Mouse (Mus musculus): ENCODE results near the gene Nkx1-2. TPM values are rescaled to one million over a fixed set of nuclear protein-coding genes. Genes with fewer than 3 reads are reported as not detected.

The Nkx1-2 gene
- polyA plus RNA-seq, 1 experiment, result not detected

DNA sequence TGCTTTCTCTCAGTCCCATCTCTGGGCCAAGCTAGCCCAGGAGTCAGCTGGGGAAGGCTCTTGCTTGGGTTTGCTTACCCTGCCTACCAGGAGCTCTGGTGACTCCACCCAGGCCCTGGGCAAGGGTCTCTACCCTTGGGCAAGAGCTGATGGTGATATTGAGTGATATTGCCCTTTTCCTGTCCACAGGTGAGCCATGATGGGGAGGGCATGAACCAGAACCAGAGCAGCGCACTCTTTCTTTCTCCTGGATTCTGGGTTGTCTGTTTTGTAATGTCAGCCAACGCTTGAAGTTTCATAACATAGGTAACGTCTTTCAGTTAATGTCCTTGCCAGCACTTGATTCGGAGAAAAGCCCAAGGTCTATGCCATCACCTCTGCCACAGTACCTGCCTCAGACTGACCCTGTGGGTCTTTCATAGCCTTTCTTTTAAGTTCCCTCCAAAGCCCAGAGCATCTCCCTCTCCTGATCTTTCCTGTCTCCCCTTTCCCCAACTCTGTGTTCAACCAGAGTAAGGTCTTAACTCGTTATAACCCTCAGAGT, 17.7 kb upstream of the Nkx1-2 start:
- no peaks in the 10 kb centered on the region for H3K36me3 ChIP-seq (ENCODE audit: control insufficient read depth, insufficient read depth, low read length)
- H3K27me3 ChIP-seq (replicated peaks; ENCODE audit: control insufficient read depth, insufficient read depth, low read length), result no peaks in the 10 kb centered on the region
- no peak for TF ChIP-seq POLR2A (IDR thresholded peaks at IDR 0.05; ENCODE audit: low read depth, low read length)
- no peak overlapping the region for H3K4me3 ChIP-seq (ENCODE audit: insufficient read depth, low read depth, low read length)
- no peak for DNase-seq
- no peak overlapping the region for H3K27ac ChIP-seq (ENCODE audit: insufficient read depth, low read depth, low read length)
- 91% methylated on average over 5 of the region's 5 CpGs for WGBS
- no peaks in the 10 kb centered on the region for H3K4me1 ChIP-seq (ENCODE audit: control insufficient read depth, insufficient read depth, low read length)

DNA sequence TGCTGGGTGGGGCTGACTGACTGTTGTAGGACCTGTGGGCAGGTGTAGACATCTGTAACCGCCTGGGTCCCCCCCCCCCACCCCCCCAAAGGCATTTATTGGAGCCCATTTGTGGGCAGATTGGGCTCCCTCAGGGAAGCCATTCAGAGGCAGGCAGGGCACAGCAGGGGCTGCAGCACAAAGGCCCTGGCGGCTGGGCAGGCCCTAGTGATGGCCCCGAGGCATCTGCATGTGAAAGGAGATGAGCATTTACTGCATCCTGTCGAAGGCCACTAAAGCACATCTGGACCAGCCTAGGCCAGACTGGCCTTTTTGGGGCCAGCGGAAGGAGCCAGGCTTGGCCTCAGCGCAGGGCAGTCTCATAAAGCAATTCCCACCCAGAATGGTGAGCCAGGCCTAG, 17.0 kb upstream of the Nkx1-2 start:
- TF ChIP-seq CTCF (conservative IDR thresholded peaks at IDR 0.05; ENCODE audit: insufficient read depth, insufficient read length, low read depth, low read length) (no peak), POLR2A (IDR thresholded peaks at IDR 0.05; ENCODE audit: low read depth, low read length) (no peak)
- no peaks in the 10 kb centered on the region for H3K36me3 ChIP-seq (ENCODE audit: control insufficient read depth, insufficient read depth, low read length)
- no peak overlapping the region for H3K4me3 ChIP-seq (ENCODE audit: insufficient read depth, low read depth, low read length)
- no peaks in the 10 kb centered on the region for H3K4me1 ChIP-seq (ENCODE audit: control insufficient read depth, insufficient read depth, low read length)
- 86% methylated on average over 6 of the region's 6 CpGs for WGBS
- H3K27ac ChIP-seq (ENCODE audit: insufficient read depth, low read depth, low read length), result no peak overlapping the region
- H3K27me3 ChIP-seq (replicated peaks; ENCODE audit: control insufficient read depth, insufficient read depth, low read length), result no peaks in the 10 kb centered on the region
- no peak for DNase-seq

DNA sequence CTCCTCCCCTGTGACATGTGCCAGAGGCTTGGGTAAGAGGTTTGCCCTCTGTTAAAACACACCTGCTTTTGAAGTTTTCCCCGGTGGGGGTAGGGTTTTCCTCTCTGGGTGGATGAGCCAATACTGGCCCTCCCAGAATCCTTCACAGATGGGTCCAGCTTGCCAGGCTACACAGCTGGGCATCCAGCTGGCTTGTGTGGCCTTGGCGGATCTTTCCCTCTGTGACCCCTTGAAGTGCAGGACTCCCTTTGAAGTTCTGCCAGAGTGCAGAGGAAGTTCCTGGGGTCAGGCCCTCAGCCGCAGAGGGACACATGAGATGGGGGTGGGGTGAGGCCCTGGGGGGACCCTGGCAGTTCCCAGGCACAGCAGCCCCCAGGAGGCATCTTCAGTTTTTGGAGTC, 15.9 kb upstream of the Nkx1-2 start:
- no peaks in the 10 kb centered on the region for H3K27me3 ChIP-seq (replicated peaks; ENCODE audit: control insufficient read depth, insufficient read depth, low read length)
- no peak overlapping the region for H3K27ac ChIP-seq (ENCODE audit: insufficient read depth, low read depth, low read length)
- DNase-seq, result no peak
- no peaks in the 10 kb centered on the region for H3K36me3 ChIP-seq (ENCODE audit: control insufficient read depth, insufficient read depth, low read length)
- TF ChIP-seq POLR2A (IDR thresholded peaks at IDR 0.05; ENCODE audit: low read depth, low read length) (no peak), CTCF (conservative IDR thresholded peaks at IDR 0.05; ENCODE audit: insufficient read depth, insufficient read length, low read depth, low read length) (no peak)
- H3K4me1 ChIP-seq (ENCODE audit: control insufficient read depth, insufficient read depth, low read length), result no peaks in the 10 kb centered on the region
- WGBS, result 36% methylated on average over 3 of the region's 3 CpGs
- no peak overlapping the region for H3K4me3 ChIP-seq (ENCODE audit: insufficient read depth, low read depth, low read length)

DNA sequence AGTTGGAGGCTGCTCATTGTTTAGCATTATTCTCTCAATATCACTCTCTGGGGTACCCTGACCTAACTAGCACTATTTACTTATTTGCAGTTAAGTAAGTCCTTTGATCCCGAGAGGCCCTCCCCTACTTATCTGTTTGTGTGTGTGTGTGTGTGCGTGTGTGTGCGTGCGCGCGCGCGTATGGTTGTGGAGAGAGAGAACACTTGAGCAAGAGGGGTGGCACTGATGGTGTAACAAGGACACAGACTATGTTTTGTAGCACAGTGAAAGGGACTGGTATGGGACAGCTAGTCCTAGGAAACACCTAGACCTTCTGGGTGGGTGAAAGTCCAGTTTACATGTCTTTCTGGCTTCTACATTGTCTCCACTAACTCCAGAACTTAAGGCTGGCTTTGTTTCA, 12.1 kb upstream of the Nkx1-2 start:
- Histone ChIP-seq H3K27me3 (replicated peaks; ENCODE audit: control insufficient read depth, insufficient read depth, low read length) (no peaks in the 10 kb centered on the region), H3K4me1 (ENCODE audit: control insufficient read depth, insufficient read depth, low read length) (no peaks in the 10 kb centered on the region), H3K36me3 (ENCODE audit: control insufficient read depth, insufficient read depth, low read length) (no peaks in the 10 kb centered on the region), H3K4me3 (ENCODE audit: insufficient read depth, low read depth, low read length) (no peak overlapping the region), H3K27ac (ENCODE audit: insufficient read depth, low read depth, low read length) (no peak overlapping the region)
- DNase-seq, result no peak
- TF ChIP-seq POLR2A (IDR thresholded peaks at IDR 0.05; ENCODE audit: low read depth, low read length) (no peak), CTCF (conservative IDR thresholded peaks at IDR 0.05; ENCODE audit: insufficient read depth, insufficient read length, low read depth, low read length) (no peak)
- WGBS, result 98% methylated on average over 8 of the region's 8 CpGs

DNA sequence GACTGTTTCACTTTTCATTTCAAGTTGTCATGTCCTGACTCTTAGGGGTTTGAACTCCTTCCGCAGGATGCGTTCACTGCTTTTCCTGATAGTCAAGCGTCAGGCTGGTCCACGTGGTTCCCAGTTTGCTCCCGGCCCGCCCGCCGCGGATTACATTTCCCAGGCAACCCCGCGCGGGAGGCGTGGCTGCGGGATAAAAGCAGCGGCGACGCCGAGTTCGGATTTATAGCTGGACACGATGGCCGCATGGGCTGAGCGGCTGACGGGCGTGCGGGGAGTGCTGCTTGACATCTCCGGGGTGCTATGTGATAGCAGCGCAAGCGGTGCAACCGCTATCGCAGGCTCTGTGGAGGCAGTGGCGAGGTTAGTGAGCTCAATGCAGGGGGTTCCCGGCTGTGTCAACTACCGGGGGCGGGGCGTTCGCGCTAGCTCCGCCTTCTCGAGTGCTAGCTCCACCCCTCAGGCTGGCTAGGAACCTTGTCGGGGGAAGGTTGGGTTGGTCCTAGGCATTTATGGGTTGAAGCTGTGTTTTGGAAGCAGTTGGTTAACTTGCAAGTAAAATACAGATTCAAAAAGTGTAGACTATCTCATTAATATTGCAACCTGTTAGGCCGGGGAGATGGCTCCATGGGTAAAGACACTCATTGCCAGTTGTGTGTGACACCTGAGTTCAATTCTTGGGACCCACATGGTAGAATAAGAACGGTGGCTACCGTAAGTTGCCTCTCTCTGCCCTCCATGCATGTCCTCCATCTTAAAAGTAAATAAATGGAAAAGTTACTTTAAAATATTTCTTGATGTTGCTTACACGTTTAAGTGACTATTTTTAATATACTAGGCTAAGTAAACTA, 11.3 kb upstream of the Nkx1-2 start, which contains the start of gene Lhpp:
Lhpp (plus strand) TSS at position 171 of the 851 bp plus-strand sequence.
- WGBS, result 8% methylated on average over 44 of the region's 44 CpGs
- TF ChIP-seq POLR2A (IDR thresholded peaks at IDR 0.05; ENCODE audit: low read depth, low read length), result peak; percentile 24
- TF ChIP-seq CTCF (conservative IDR thresholded peaks at IDR 0.05; ENCODE audit: insufficient read depth, insufficient read length, low read depth, low read length), result no peak
- Histone ChIP-seq H3K4me1 (ENCODE audit: control insufficient read depth, insufficient read depth, low read length) (no peaks in the 10 kb centered on the region), H3K27ac (ENCODE audit: insufficient read depth, low read depth, low read length) (no peak within 1 kb of the TSS), H3K4me3 (ENCODE audit: insufficient read depth, low read depth, low read length) (peak within 1 kb of the TSS; percentile 62), H3K27me3 (replicated peaks; ENCODE audit: control insufficient read depth, insufficient read depth, low read length) (no peaks in the 10 kb centered on the region), H3K36me3 (ENCODE audit: control insufficient read depth, insufficient read depth, low read length) (no peaks in the 10 kb centered on the region)
- DNase-seq, result peak; percentile 80

DNA sequence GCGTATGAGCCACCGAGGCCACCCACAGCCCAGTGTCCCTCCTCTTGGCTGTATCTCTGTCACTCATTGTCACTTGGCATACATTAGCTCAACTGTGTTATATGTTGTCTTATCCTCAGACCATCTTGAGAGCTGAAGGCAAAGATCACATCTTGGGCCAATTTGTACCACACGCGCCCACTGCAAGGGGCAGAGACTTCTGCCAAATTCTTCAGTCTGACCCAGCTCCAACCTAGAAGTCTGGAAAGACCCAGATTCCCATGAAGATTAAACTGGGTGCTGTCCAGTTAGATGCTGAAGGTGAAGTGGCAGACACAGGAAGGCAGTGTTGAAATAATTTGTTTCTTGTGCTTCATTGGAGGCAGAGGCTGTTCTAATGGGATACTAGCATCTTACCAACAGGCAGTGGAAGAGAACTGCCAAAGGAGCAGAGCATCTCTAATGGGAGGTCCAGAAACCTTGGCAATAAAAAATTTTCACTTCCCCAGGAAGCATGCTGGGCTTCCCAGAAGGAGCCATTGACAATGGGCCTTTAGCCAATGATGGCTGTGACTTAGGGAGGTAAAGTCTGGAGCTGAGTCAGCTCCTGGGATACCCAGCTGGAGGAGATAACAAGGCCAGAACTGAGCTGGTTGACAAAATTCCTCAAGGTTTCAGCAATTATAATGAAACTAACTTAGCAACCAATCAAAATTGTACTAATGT, 9.0 kb upstream of the Nkx1-2 start:
- no peaks in the 10 kb centered on the region for H3K27me3 ChIP-seq (replicated peaks; ENCODE audit: control insufficient read depth, insufficient read depth, low read length)
- TF ChIP-seq POLR2A (IDR thresholded peaks at IDR 0.05; ENCODE audit: low read depth, low read length), result no peak
- DNase-seq, result no peak
- no peaks in the 10 kb centered on the region for H3K4me1 ChIP-seq (ENCODE audit: control insufficient read depth, insufficient read depth, low read length)
- H3K4me3 ChIP-seq (ENCODE audit: insufficient read depth, low read depth, low read length), result no peak overlapping the region
- 89% methylated on average over 4 of the region's 4 CpGs for WGBS
- no peak overlapping the region for H3K27ac ChIP-seq (ENCODE audit: insufficient read depth, low read depth, low read length)
- no peaks in the 10 kb centered on the region for H3K36me3 ChIP-seq (ENCODE audit: control insufficient read depth, insufficient read depth, low read length)

DNA sequence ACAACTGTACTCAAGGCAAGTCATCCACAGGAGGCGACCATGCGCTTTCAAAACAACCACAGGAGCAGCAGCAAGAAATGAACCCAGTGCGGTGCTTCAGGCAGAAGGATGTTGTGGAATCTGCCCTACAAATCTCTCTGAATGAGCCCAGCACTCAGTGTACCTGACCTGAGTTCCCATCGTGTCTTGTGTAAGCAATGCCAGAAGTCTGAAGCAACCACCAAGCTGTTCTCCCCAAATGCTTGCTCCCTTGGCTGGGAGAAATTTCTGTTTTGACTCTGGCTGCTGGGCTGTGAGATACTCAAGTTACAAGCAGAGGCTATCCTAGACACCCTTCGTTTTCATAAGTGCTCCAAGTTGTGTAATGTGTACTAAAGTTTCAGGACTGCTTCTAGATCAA, 6.3 kb upstream of the Nkx1-2 start:
- 55% methylated on average over 5 of the region's 5 CpGs for WGBS
- H3K27me3 ChIP-seq (replicated peaks; ENCODE audit: control insufficient read depth, insufficient read depth, low read length), result no peaks in the 10 kb centered on the region
- no peak overlapping the region for H3K27ac ChIP-seq (ENCODE audit: insufficient read depth, low read depth, low read length)
- no peaks in the 10 kb centered on the region for H3K36me3 ChIP-seq (ENCODE audit: control insufficient read depth, insufficient read depth, low read length)
- DNase-seq, result no peak
- no peaks in the 10 kb centered on the region for H3K4me1 ChIP-seq (ENCODE audit: control insufficient read depth, insufficient read depth, low read length)
- TF ChIP-seq POLR2A (IDR thresholded peaks at IDR 0.05; ENCODE audit: low read depth, low read length) (no peak), CTCF (conservative IDR thresholded peaks at IDR 0.05; ENCODE audit: insufficient read depth, insufficient read length, low read depth, low read length) (no peak)
- no peak overlapping the region for H3K4me3 ChIP-seq (ENCODE audit: insufficient read depth, low read depth, low read length)
